Mouse (Mus musculus) bone marrow, adult 2 months (tissue): ENCODE measurements at regions not wholly inside any gene's neighbourhood (a gene's known extent, or its start where the extent isn't known, plus 50 kb on each side); places are given as distances from the start of the nearest gene placed in this dataset.

Source experiments
- CTCF ChIP-seq: fragments of 200-500 bp; IDR thresholded peaks from 2 replicates; pipeline ENCODE4 v1.5.1; 2011; ENCODE audit warnings: low read length, control low read depth; ENCODE audit not compliant: control insufficient read depth, insufficient read depth
- POLR2A ChIP-seq: fragments of 200-500 bp; IDR thresholded peaks from 2 replicates; pipeline ENCODE4 v1.6.1; 2011; ENCODE audit warnings: low read depth, mild to moderate bottlenecking, control low read depth, low read length, borderline replicate concordance; ENCODE audit not compliant: control insufficient read depth

- TF ChIP-seq CTCF: no peak
- TF ChIP-seq POLR2A: no peak
Measured at GRCm38 (mm10) chr17:51682368-51682767, 150.7 kb downstream of the Satb1 start.
